Mouse (Mus musculus): ENCODE results near the gene Wdr25.
A peak's percentile ranks its signal among the peaks of the same experiment; 100 is the strongest.

Gene Wdr25

DNA sequence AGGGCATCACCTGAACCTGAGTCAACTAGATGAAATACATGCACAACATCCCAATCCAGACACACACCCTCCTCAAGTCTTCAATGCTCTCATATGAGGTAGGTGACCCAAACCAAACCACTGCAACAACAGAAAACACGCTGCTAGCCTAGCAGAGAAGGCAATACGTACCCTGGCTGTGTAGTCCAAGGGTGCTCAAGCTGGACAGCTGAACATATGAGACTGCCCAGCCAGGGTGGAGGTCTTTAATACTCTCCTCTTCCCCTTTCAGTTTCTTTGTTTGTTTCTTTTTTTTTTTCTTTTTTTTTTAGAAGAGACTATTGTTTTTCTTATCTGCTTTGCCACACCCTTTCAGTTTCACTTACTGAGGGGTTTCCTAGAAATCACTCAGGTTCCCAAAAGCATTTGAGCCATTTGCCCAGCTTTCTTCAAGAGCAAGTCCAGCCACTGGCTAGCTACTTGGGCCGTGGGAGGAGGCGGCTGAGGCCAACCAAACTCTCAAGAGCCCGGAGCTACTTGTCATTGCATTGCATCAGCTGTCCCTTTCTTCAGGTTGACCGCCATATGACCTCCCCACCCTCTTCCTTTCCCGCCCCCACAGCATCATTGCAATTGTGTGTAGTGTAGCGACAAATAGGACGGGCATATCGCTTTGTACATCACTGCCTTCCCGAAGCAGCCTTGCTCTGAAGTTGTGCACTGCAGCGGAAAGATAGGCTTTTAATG is at the start of gene Wdr25:
Wdr25 (plus strand) TSS at position 643 of the 726 bp plus-strand sequence.
- DNase-seq = peak in 1 of 2 experiments; percentile 51

GRCm38 (mm10) chr12:108848033-108848432 is 45.4 kb upstream of the Wdr25 start:
- peak in 1 of 2 experiments; percentile 54 for DNase-seq

DNA sequence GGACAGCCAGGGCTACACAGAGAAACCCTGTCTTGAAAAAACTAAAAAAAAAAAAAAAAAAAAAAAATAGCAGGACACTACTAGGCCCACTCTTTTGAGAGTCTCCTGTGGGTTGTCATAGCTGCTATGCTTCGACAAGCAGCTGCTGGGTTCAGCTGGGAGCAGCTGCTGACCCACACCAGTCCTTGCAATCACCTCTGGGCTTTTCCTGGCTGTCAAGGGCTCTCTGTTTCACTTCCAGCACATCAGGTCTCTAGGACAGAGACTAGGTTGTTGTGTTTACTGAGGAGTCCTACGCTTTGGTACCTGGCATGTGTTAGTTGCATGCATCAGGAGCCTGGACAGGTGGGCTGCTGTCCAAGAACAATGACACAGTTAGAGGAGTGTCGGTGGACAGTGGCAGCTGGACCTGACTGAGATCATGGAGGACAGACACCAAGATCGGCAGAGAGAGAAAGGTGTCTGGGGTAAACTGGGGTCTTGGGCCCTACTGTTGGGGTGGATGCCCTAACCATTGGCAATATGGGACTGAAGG is 43.9 kb upstream of the Wdr25 start:
- no peak for DNase-seq

- DNase-seq = peak; percentile 39 to 62
Observed at GRCm38 (mm10) chr12:108850129-108850528, 43.3 kb upstream of the Wdr25 start.

- no peak for DNase-seq
Observed at GRCm38 (mm10) chr12:108850886-108851285, 42.5 kb upstream of the Wdr25 start.

GRCm38 (mm10) chr12:108852822-108853221 is 40.6 kb upstream of the Wdr25 start:
- DNase-seq = no peak

GRCm38 (mm10) chr12:108855081-108855480 is 38.4 kb upstream of the Wdr25 start:
- no peak for DNase-seq

DNA sequence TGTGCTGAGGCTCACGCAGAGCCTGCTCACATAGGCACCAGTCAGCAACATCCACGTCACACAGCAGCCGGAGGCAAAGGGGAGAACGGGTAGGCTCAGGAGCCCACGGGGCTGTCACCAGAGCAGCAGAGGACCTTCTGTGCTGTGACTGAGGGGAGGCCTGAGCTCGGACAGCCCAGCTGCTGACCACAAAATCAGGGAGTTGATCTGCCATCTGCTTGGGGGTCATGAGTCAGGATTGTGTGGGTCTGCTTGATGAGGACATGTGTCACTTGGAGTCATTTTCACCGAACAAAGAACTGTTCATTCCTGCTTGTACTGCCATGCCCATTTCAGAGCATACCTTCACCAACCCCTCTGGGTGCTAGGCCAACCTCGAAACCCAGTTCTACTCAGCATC is 37.2 kb upstream of the Wdr25 start:
- no peak for DNase-seq

- DNase-seq = no peak
Observed at GRCm38 (mm10) chr12:108857109-108857508, 36.3 kb upstream of the Wdr25 start.

DNA sequence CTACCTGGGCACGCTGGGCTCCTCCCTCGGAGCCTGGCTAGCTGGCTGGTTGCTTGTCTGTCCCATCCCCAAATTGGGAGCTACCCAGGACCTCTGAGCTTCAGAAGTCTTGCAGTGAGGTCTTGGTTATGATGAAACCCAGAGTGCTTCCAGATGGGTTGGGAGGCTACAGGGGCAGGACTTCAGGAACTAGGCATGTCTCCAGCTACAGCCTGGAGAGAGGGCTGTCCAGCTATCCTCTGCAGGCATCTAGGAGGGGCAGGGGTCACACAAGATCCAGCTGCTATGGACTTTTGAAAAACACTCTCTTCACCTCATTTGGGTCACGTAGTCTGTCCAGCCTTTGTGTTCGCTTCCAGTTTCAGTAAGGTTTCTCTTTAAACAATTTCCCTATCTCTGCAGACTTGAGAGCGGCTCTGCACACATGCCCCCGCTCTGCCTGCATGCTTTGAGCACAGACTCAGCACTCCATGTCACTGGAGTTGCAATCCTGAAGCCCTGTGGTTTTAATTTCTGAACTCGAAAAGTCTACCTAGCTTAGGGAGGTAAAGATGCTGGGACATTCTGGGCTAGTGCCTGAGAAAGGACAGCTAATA is 35.7 kb upstream of the Wdr25 start:
- peak; percentile 36 to 60 for DNase-seq

- DNase-seq = no peak
Observed at GRCm38 (mm10) chr12:108858486-108858885, 34.9 kb upstream of the Wdr25 start.

GRCm38 (mm10) chr12:108865007-108865494 is 28.4 kb upstream of the Wdr25 start:
- peak in 1 of 2 experiments; percentile 19 for DNase-seq

DNA sequence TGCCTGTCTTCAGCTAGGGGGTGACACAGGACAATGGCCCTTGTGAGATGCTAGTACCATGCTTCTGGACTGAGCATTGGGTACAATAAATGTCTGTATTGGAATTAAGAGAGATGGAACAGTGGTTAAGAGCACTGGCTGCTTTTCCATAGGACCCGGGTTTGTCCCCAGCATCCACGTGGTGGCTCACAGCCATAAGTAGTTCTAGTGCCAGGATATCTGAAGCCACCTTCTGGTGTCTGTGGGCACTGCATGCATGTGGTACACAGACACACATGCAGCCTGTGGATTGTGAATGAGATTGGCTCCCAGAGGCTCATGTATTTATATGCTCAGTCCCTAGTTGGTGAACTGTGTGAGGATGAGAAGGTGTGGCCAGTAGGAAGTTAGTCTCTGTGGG is 23.9 kb upstream of the Wdr25 start:
- peak in 1 of 2 experiments; percentile 30 for DNase-seq

DNA sequence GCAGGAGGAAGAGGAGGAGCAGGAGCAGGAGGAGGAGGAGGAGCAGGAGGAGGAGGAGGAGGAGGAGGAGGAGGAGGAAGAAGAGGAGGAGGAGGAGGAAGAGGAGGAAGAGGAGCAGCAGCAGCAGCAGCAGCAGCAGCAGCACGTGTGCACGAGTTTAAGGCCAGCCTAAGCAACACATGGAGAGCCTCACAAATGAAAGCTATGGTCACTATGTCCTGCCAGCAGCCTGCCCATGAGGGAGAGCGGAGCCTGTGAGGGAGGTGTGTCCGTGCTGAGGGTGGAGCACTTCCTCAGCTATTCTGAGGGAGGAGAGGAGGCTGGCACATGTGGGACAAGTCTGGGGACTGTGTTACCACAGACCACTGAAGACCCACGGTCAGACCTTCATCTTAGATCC is 20.3 kb upstream of the Wdr25 start:
- DNase-seq = peak in 1 of 2 experiments; percentile 53

- no peak for DNase-seq
Observed at GRCm38 (mm10) chr12:108879138-108879537, 14.3 kb upstream of the Wdr25 start.

DNA sequence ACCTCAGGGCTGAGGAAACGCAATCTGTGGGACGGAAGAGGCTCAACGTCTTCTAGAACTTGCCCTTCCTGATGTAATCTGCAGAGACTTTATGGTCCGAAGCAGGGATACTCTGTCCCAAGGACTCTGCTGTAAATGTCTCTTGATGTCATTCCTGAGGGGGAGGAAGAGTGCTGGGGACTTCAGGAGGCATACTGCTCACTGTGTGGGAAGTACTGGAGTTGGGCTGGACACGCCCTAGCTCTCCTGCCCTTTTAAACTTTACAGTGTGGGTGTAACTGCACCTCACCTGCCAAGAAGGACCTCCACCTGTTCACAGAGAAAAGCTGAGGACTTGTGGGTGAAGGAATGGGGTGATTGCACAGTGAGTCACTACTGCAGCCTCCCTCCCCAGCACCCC is 12.8 kb upstream of the Wdr25 start:
- no peak for DNase-seq

GRCm38 (mm10) chr12:108881192-108881591 is 12.2 kb upstream of the Wdr25 start:
- no peak for DNase-seq

GRCm38 (mm10) chr12:108882776-108883175 is 10.7 kb upstream of the Wdr25 start:
- DNase-seq = no peak

DNA sequence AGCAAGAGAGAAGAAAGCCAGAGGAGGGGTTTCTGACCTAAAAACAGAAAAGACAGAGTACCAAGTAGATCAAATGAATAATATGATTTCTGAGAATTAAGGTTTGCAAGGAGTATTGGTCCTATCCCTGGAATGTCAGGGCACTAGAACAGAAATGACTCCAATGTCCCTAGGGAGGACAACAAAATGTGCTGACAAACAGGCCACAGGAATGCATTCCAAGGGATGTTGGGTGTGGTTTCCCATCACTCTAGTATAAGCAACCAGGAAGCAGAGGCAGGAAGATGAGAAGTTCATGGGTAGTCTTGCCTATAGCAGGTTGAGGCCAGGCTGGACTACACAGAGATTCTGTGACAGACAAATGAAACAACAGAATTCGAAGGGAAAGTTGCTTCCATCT is 7.5 kb upstream of the Wdr25 start:
- DNase-seq = no peak

- DNase-seq = no peak
Observed at GRCm38 (mm10) chr12:108887077-108887476, 6.4 kb upstream of the Wdr25 start.

GRCm38 (mm10) chr12:108888632-108889031 is 4.8 kb upstream of the Wdr25 start:
- DNase-seq = no peak

DNA sequence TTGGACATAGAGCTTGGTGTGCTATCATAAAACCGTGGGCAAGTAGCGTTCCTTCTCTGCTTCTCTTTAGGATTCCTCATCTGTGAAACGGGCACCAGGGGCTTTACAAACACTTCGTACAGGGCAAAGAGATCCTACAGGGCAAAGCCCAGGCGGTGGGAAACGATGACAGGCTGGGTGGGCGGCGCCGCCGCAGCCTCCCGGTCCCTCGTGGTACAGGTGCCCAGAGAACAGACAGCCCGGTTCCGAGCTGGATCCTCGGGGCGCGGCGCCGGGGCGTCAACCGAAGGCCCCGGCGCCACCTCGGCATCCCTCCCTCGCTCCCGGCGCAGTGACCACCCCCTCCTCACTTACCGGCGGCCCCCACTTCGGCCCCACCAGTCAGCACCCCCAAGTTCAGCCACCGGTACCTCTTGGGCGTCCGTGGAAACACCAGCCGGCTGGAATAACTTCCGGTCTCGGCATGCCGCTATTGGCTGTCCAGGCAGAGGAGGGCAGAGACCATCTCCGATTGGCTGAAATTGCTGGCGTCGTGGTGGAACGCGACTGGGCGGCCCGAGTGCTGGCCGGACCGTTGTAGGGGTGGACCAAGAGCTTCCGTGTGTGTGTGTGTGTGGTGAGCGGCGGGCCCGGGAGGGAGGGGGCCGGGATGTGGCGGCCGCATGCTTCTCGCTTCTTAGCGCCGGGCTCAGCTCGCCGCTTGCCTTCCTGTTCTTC is 442 bp downstream of the Wdr25 start, which contains the start of gene Wars:
Wars (minus strand) TSS at position 460 of the 717 bp plus-strand sequence.
- DNase-seq = peak; percentile 97 to 99

- no peak for DNase-seq
Observed at GRCm38 (mm10) chr12:108894432-108894816, 993 bp downstream of the Wdr25 start.
